ENCODE assay signal across 17 mouse cellular contexts in genomic region chr17:12113626-12114025, GRCm38 (mm10).
"Had no signal": no experiment of that assay in that cellular context is flagged by ENCODE, and none has a peak within 500 bp of the region (broad histone marks: within the 10 kb centered on the region; RNA-seq: fewer than 3 reads in every experiment).

No protein-coding gene starts in this region.

- DNase-seq: forebrain, postnatal 0 days; gastrocnemius, postnatal 14 days; gastrocnemius, postnatal 36 days; heart, adult 18-20 months; heart, postnatal 14 days; heart, postnatal 36 days; kidney, adult 11 months; kidney, adult 2 months; kidney, adult 9 months; kidney, postnatal 14 days; kidney, postnatal 36 days; layer of hippocampus, adult 9-11 months; layer of hippocampus, postnatal 36 days; left cerebral cortex, postnatal 4 days had no signal

- ATAC-seq: forebrain, postnatal 0 days; hindbrain, postnatal 0 days; intestine, embryonic 16.5 days; liver, embryonic 12.5 days had no signal
